Mouse (Mus musculus): ENCODE results near the gene Atp1a3.
A peak's percentile ranks its signal among the peaks of the same experiment; 100 is the strongest.

DNA sequence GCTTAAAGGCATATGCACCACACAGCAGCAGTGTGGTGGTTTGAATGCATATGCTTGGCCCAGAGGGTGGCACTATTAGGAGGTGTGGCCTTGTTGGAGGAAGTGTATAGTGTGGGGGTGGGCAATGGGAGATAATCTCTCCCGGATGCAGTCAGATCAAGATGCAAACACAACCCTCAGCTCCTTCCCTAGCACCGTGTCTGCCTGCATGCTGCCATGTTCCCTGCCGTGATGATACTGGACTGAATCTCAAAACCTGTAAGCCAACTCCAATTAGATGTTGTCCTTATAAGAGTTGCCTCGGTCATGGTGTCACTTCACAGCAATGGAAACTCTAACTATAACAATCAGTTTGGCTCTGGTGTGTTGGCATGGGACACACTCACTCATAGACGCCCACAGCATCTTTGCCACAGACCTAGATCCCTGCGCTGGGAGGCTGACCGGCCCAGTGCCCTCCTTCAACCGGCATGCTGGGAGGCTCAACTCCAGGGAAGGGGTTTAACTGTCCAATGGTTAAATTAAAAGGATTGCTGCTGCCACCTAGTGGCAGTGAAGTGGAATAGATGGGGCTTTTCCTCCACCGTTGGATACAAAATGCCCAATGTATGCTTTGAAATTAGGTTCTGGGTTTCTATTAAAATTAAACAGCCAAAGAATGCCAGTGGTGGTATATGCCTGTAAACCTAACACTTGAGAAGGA, 30.7 kb downstream of the Atp1a3 start:
- TF ChIP-seq CTCF (IDR thresholded peaks at IDR 0.05; ENCODE audit: control insufficient read depth, insufficient read depth, low read length) (peak; percentile 34; the same call in 1 of the 2 replicates), POLR2A (IDR thresholded peaks at IDR 0.05; ENCODE audit: borderline replicate concordance, control insufficient read depth, low read depth, low read length) (no peak; the same call in 1 of the 2 replicates)

Measured in bone marrow, adult 2 months (tissue).